Mouse (Mus musculus): Measurements from ENCODE around the gene Gbp2b. TPM values are rescaled to one million over a fixed set of nuclear protein-coding genes. Genes with fewer than 3 reads are reported as not detected.
A peak's percentile ranks its signal among the peaks of the same experiment; 100 is the strongest.

Gene Gbp2b
- not detected in 2 replicates for polyA plus RNA-seq (2014; fragmentation: Nextera tagmentation; extraction: Ambion mirVana)

GRCm38 (mm10) chr3:142594547-142594946 is at the start of gene Gbp2b:
TSS of gene Gbp2b (plus strand) at chr3:142594847.
- WGBS = 60% methylated on average over 1 of the region's 1 CpGs
- no peak for ATAC-seq (ENCODE audit: insufficient number of reproducible peaks, low FRiP score, low TSS enrichment, low read depth)

GRCm38 (mm10) chr3:142546690-142547089 is 48.0 kb upstream of the Gbp2b start:
- Histone ChIP-seq H3K4me1 (ENCODE audit: control insufficient read depth, insufficient read depth, low read length) (no peaks in the 10 kb centered on the region), H3K9me3 (ENCODE audit: control insufficient read depth, low read length) (no peaks in the 10 kb centered on the region), H3K27ac (replicated peaks; ENCODE audit: low read depth, low read length) (no peak overlapping the region), H3K4me2 (ENCODE audit: low read depth, severe bottlenecking) (no peak overlapping the region), H3K27me3 (ENCODE audit: control insufficient read depth, insufficient read depth, low read length) (no peaks in the 10 kb centered on the region), H3K4me3 (ENCODE audit: low read depth, low read length) (no peak overlapping the region), H3K36me3 (ENCODE audit: control insufficient read depth, insufficient read depth, low read length) (no peaks in the 10 kb centered on the region), H3K9ac (ENCODE audit: low read length) (no peak overlapping the region)
- ATAC-seq (ENCODE audit: insufficient number of reproducible peaks, low FRiP score, low TSS enrichment, low read depth) (no peak), DNase-seq (ENCODE audit: low spot score) (no peak)
- WGBS = 81% methylated on average over 3 of the region's 3 CpGs

More at GRCm38 (mm10) chr3:142594547-142594946, at the start of gene Gbp2b:
- H3K9me3 ChIP-seq (ENCODE audit: control insufficient read depth, low read length) = no peaks in the 10 kb centered on the region
- H3K27me3 ChIP-seq (ENCODE audit: control insufficient read depth, insufficient read depth, low read length) = no peaks in the 10 kb centered on the region
- H3K4me1 ChIP-seq (ENCODE audit: control insufficient read depth, insufficient read depth, low read length) = no peaks in the 10 kb centered on the region
- no peak within 1 kb of the TSS for H3K4me2 ChIP-seq (ENCODE audit: low read depth, severe bottlenecking)
- DNase-seq (ENCODE audit: low spot score) = no peak
- no peak within 1 kb of the TSS for H3K27ac ChIP-seq (replicated peaks; ENCODE audit: low read depth, low read length)
- no peak within 1 kb of the TSS for H3K9ac ChIP-seq (ENCODE audit: low read length)
- no peak within 1 kb of the TSS for H3K4me3 ChIP-seq (ENCODE audit: low read depth, low read length)
- H3K36me3 ChIP-seq (ENCODE audit: control insufficient read depth, insufficient read depth, low read length) = no peaks in the 10 kb centered on the region

GRCm38 (mm10) chr3:142550052-142550676 is 44.5 kb upstream of the Gbp2b start:
- DNase-seq (ENCODE audit: low spot score) = no peak
- Histone ChIP-seq H3K4me3 (ENCODE audit: low read depth, low read length) (no peak overlapping the region), H3K9me3 (ENCODE audit: control insufficient read depth, low read length) (no peaks in the 10 kb centered on the region), H3K4me2 (ENCODE audit: low read depth, severe bottlenecking) (no peak overlapping the region), H3K9ac (ENCODE audit: low read length) (no peak overlapping the region), H3K4me1 (ENCODE audit: control insufficient read depth, insufficient read depth, low read length) (no peaks in the 10 kb centered on the region), H3K27ac (replicated peaks; ENCODE audit: low read depth, low read length) (no peak overlapping the region), H3K36me3 (ENCODE audit: control insufficient read depth, insufficient read depth, low read length) (no peaks in the 10 kb centered on the region), H3K27me3 (ENCODE audit: control insufficient read depth, insufficient read depth, low read length) (no peaks in the 10 kb centered on the region)
- WGBS = 78% methylated on average over 3 of the region's 3 CpGs
- ATAC-seq (ENCODE audit: insufficient number of reproducible peaks, low FRiP score, low TSS enrichment, low read depth) = no peak

- Histone ChIP-seq H3K4me1 (ENCODE audit: control insufficient read depth, insufficient read depth, low read length) (no peaks in the 10 kb centered on the region), H3K9me3 (ENCODE audit: control insufficient read depth, low read length) (no peaks in the 10 kb centered on the region), H3K4me2 (ENCODE audit: low read depth, severe bottlenecking) (no peak overlapping the region), H3K9ac (ENCODE audit: low read length) (no peak overlapping the region), H3K27ac (replicated peaks; ENCODE audit: low read depth, low read length) (no peak overlapping the region), H3K27me3 (ENCODE audit: control insufficient read depth, insufficient read depth, low read length) (no peaks in the 10 kb centered on the region), H3K4me3 (ENCODE audit: low read depth, low read length) (no peak overlapping the region), H3K36me3 (ENCODE audit: control insufficient read depth, insufficient read depth, low read length) (no peaks in the 10 kb centered on the region)
- DNase-seq (ENCODE audit: low spot score) (no peak), ATAC-seq (ENCODE audit: insufficient number of reproducible peaks, low FRiP score, low TSS enrichment, low read depth) (no peak)
- WGBS = 80% methylated on average over 1 of the region's 1 CpGs
These were observed 40.0 kb upstream of the Gbp2b start for GRCm38 (mm10) chr3:142554601-142555000.

GRCm38 (mm10) chr3:142555623-142556022 is 39.0 kb upstream of the Gbp2b start:
- 88% methylated on average over 11 of the region's 11 CpGs for WGBS
- Histone ChIP-seq H3K4me1 (ENCODE audit: control insufficient read depth, insufficient read depth, low read length) (no peaks in the 10 kb centered on the region), H3K27me3 (ENCODE audit: control insufficient read depth, insufficient read depth, low read length) (no peaks in the 10 kb centered on the region), H3K4me2 (ENCODE audit: low read depth, severe bottlenecking) (no peak overlapping the region), H3K4me3 (ENCODE audit: low read depth, low read length) (no peak overlapping the region), H3K27ac (replicated peaks; ENCODE audit: low read depth, low read length) (no peak overlapping the region), H3K9ac (ENCODE audit: low read length) (no peak overlapping the region), H3K9me3 (ENCODE audit: control insufficient read depth, low read length) (no peaks in the 10 kb centered on the region), H3K36me3 (ENCODE audit: control insufficient read depth, insufficient read depth, low read length) (no peaks in the 10 kb centered on the region)
- no peak for DNase-seq (ENCODE audit: low spot score)
- ATAC-seq (ENCODE audit: insufficient number of reproducible peaks, low FRiP score, low TSS enrichment, low read depth) = no peak

GRCm38 (mm10) chr3:142559632-142560228 is 34.9 kb upstream of the Gbp2b start, which contains the start of gene Gbp3:
TSS of gene Gbp3 (plus strand) at chr3:142560026.
- H3K4me3 ChIP-seq (ENCODE audit: low read depth, low read length) = peak within 1 kb of the TSS; percentile 26
- no peak for DNase-seq (ENCODE audit: low spot score)
- no peak within 1 kb of the TSS for H3K9ac ChIP-seq (ENCODE audit: low read length)
- H3K36me3 ChIP-seq (ENCODE audit: control insufficient read depth, insufficient read depth, low read length) = no peaks in the 10 kb centered on the region
- 36% methylated on average over 3 of the region's 3 CpGs for WGBS
- H3K4me2 ChIP-seq (ENCODE audit: low read depth, severe bottlenecking) = peak within 1 kb of the TSS; percentile 42
- no peak within 1 kb of the TSS for H3K27ac ChIP-seq (replicated peaks; ENCODE audit: low read depth, low read length)
- H3K9me3 ChIP-seq (ENCODE audit: control insufficient read depth, low read length) = no peaks in the 10 kb centered on the region
- ATAC-seq (ENCODE audit: insufficient number of reproducible peaks, low FRiP score, low TSS enrichment, low read depth) = no peak
- no peaks in the 10 kb centered on the region for H3K4me1 ChIP-seq (ENCODE audit: control insufficient read depth, insufficient read depth, low read length)
- H3K27me3 ChIP-seq (ENCODE audit: control insufficient read depth, insufficient read depth, low read length) = no peaks in the 10 kb centered on the region

- H3K9me3 ChIP-seq (ENCODE audit: control insufficient read depth, low read length) = no peaks in the 10 kb centered on the region
- H3K27me3 ChIP-seq (ENCODE audit: control insufficient read depth, insufficient read depth, low read length) = no peaks in the 10 kb centered on the region
- peak; percentile 57; the same call in 1 of the 2 replicates for ATAC-seq (ENCODE audit: insufficient number of reproducible peaks, low FRiP score, low TSS enrichment, low read depth)
- no peak overlapping the region for H3K27ac ChIP-seq (replicated peaks; ENCODE audit: low read depth, low read length)
- no peaks in the 10 kb centered on the region for H3K4me1 ChIP-seq (ENCODE audit: control insufficient read depth, insufficient read depth, low read length)
- H3K4me2 ChIP-seq (ENCODE audit: low read depth, severe bottlenecking) = peak overlapping the region; percentile 42
- H3K36me3 ChIP-seq (ENCODE audit: control insufficient read depth, insufficient read depth, low read length) = no peaks in the 10 kb centered on the region
- H3K9ac ChIP-seq (ENCODE audit: low read length) = no peak overlapping the region
- DNase-seq (ENCODE audit: low spot score) = peak; percentile 87
- peak overlapping the region; percentile 26 for H3K4me3 ChIP-seq (ENCODE audit: low read depth, low read length)
- whole genome bisulfite sequencing = 13% methylated on average over 12 of the region's 12 CpGs
These were observed 34.2 kb upstream of the Gbp2b start for GRCm38 (mm10) chr3:142560296-142560948.

GRCm38 (mm10) chr3:142561045-142561646 is 33.5 kb upstream of the Gbp2b start:
- 87% methylated on average over 14 of the region's 14 CpGs for WGBS
- DNase-seq (ENCODE audit: low spot score) (no peak), ATAC-seq (ENCODE audit: insufficient number of reproducible peaks, low FRiP score, low TSS enrichment, low read depth) (no peak)
- Histone ChIP-seq H3K4me2 (ENCODE audit: low read depth, severe bottlenecking) (no peak overlapping the region), H3K9ac (ENCODE audit: low read length) (no peak overlapping the region), H3K27me3 (ENCODE audit: control insufficient read depth, insufficient read depth, low read length) (no peaks in the 10 kb centered on the region), H3K4me1 (ENCODE audit: control insufficient read depth, insufficient read depth, low read length) (no peaks in the 10 kb centered on the region), H3K27ac (replicated peaks; ENCODE audit: low read depth, low read length) (no peak overlapping the region), H3K4me3 (ENCODE audit: low read depth, low read length) (no peak overlapping the region), H3K9me3 (ENCODE audit: control insufficient read depth, low read length) (no peaks in the 10 kb centered on the region), H3K36me3 (ENCODE audit: control insufficient read depth, insufficient read depth, low read length) (no peaks in the 10 kb centered on the region)
